Mouse (Mus musculus): ENCODE measurements around the gene Nsmce4a. TPM values are rescaled to one million over a fixed set of nuclear protein-coding genes. Genes with fewer than 3 reads are reported as not detected.

Gene Nsmce4a
- polyA plus RNA-seq, 1 experiment from 2014 or later = 54.7 TPM

DNA sequence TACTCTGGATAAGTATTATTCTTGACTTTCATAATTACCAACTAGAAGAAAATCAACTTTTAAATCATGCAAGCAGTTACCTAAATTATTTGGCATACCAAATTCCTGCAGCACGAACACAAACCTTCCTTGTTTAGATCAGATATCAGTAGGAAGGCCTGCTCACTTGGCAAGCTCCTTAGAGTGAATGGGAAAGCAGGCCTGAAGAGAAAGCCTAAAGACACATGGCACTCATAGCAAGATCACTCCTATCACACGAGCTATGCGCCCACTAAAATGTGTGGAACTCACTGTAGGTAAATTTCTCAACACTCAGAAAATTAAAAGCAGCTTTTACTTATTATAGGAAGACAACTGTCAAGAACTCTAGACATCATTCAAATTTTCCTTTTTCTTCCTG lies 79.6 kb downstream of the Nsmce4a start:
- WGBS (ENCODE audit: missing documents) = 92% methylated on average over 3 of the region's 3 CpGs
- H3K36me3 ChIP-seq (ENCODE audit: inconsistent target) = no peaks in the 10 kb centered on the region; the same call in 1 of the 2 replicates
- peaks cover 4% of the 10 kb centered on the region; the same call in 1 of the 2 replicates for H3K79me2 ChIP-seq (ENCODE audit: inconsistent target)
- H3K27ac ChIP-seq = no peak overlapping the region
- H3K4me3 ChIP-seq (ENCODE audit: inconsistent target) = no peak overlapping the region

DNA sequence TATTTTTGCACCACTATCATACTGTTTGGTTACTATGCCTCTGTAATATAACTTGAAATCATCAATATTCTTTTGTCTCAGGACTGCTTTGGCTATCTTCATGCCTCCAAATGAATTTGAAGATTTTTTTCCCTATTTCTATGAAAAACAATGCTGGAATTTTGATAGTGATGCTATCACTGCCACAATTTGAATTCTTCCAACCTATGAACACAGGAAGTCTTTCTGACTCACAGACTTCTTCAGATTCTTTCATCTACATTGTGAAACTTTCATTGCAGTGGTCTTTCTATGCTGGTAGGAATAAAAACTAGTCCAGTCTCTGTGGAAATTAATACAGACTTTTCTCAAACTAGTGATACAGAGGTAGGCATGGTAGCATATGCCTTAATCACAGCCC lies 80.9 kb downstream of the Nsmce4a start:
- Histone ChIP-seq H3K79me2 (ENCODE audit: inconsistent target) (peaks cover 4% of the 10 kb centered on the region; the same call in 1 of the 2 replicates), H3K36me3 (ENCODE audit: inconsistent target) (no peaks in the 10 kb centered on the region; the same call in 1 of the 2 replicates), H3K4me3 (ENCODE audit: inconsistent target) (no peak overlapping the region), H3K27ac (no peak overlapping the region)

Other genes starting within 250 kb of the Nsmce4a start
- 24.9 to 34.3 TPM (median 29.3 TPM) in 3 replicates for gene Ate1, start 52.7 kb downstream of the Nsmce4a start, polyA plus RNA-seq (2018)
- 3.0 to 6.8 TPM (median 3.3 TPM) in 3 replicates for gene Tacc2, start 4.3 kb upstream of the Nsmce4a start, polyA plus RNA-seq (2018)
- not detected in 3 replicates for gene Btbd16, start 201.0 kb upstream of the Nsmce4a start, polyA plus RNA-seq (2018)

Data from macrophage (primary cell).